Mouse (Mus musculus): Measurements from ENCODE around the gene Lgals2. TPM values are rescaled to one million over a fixed set of nuclear protein-coding genes. Genes with fewer than 3 reads are reported as not detected.

The Lgals2 gene
- polyA plus RNA-seq, 1 experiment from 2014 or later = 9.5 TPM

DNA sequence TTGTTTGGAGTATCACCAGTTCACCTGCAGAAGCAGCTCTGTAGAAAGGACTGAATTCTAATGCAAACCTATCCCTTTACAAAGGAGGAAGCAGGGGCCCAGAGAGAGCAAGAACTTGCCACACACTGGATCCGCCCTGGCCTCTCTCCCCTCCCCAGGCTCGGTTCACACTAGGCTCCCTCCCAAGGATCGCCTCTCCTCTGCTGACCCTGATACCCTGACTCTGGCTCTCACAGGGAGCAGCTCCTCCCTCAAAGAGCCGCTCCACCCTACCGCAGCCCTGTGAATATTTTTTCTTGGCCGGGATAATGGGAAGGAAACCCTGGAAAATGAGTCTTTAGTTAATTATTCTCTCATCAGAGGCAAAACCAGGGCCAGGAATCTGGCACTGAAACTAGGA is 51.0 kb downstream of the Lgals2 start:
- Histone ChIP-seq H3K9me3 (replicated peaks) (no peaks in the 10 kb centered on the region), H3K36me3 (no peaks in the 10 kb centered on the region), H3K9ac (no peak overlapping the region), H3K4me1 (peaks cover 28% of the 10 kb centered on the region), H3K27ac (no peak overlapping the region), H3K27me3 (replicated peaks) (peaks cover 81% of the 10 kb centered on the region), H3K4me3 (no peak overlapping the region), H3K4me2 (no peak overlapping the region)
- 11% methylated on average over 6 of the region's 6 CpGs for WGBS (ENCODE audit: insufficient replicate concordance)
- ATAC-seq = no peak

DNA sequence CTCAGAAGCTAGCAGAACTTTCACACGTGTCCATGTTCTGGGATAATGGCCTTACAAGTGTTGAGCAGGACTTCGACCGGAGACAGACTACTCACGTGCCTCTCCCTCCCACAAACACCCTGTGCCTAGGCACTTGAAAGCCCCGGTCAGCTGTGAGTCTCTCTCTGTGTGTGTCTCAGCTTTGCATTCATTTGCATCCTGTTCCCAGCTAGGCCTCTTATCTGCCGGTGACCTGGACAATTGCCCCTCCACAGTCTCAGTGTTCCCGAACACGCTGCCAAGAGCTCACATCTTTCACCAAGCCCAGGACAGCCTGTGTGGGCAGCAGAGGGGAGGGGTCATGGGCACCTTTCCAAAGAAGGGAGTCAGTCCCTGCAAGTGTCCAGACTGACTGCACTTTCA is 51.8 kb downstream of the Lgals2 start:
- H3K27me3 ChIP-seq (replicated peaks) = peaks cover 85% of the 10 kb centered on the region
- no peaks in the 10 kb centered on the region for H3K36me3 ChIP-seq
- H3K27ac ChIP-seq = no peak overlapping the region
- 13% methylated on average over 8 of the region's 8 CpGs for WGBS (ENCODE audit: insufficient replicate concordance)
- peak overlapping the region; percentile 78 for H3K4me2 ChIP-seq
- no peak overlapping the region for H3K9ac ChIP-seq
- no peak for ATAC-seq
- H3K9me3 ChIP-seq (replicated peaks) = no peaks in the 10 kb centered on the region
- H3K4me3 ChIP-seq = no peak overlapping the region
- peaks cover 28% of the 10 kb centered on the region for H3K4me1 ChIP-seq

DNA sequence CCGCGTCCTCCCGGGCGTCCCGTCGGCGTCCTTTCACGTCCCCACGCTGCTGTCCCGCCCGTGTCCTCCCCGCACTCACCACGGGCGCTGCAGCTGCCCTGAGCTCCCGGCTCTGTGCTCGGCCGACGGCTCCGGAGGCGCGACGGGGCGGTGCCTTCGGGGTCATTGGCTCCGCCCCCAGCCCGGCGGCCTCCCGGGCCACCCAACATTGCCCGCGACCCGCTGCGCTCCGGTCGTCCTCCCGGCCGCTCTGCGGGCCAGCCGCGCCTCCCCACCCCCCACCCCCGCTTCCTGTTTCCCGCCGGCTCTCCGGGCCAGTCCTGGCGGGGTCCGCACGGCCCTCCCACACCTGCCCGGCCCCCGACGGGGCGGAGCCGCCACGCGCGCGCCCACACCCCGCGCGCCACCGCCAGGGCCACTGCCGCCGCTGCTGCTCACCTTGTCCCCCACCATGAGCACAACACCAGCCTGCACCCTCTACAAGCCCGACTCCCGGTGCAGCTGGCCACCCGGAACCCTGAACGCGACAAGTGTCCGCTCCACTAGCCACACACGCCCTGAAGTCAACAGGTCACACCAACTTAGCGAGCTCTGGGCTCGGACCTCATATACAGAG is 52.4 kb downstream of the Lgals2 start, which contains the start of gene Card10:
Card10 (minus strand) TSS at position 267 of the 616 bp plus-strand sequence.
- ATAC-seq = peak; percentile 44

DNA sequence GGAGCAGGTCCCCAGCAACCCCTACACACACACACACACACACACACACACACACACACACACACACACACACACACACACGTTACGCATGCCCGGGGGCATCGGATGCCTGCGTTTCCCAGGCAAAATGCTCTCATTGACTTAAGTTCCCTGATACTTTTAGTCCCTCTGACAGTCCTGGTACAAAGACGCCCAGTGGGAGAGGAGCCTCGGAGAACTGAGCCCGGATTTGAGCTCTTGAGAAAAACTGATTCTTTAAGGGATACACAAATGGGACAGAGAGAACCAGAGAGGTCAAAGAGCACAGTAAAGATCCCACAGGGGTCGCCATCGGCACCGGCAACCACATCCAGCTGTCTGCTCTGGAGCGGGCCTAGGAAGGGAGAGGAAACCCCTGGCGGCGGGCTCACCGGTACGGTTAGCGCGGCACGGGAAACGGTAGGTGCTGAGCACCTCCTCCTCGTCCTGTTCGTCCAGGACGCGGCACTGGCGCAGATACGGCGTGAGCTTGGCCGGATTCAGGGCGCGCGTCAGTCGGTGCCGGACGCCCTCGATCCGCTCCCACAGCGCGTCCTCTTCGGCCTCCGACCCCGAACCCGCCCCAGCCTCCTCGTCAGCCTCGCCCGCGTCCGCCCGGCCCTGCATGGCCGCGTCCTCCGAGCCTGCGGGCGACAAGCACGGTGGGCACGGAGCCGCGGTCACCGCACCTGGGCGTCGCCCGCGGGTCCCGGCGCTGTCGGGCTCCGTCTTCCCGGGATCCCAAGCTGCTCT is 53.2 kb downstream of the Lgals2 start:
- no peaks in the 10 kb centered on the region for H3K9me3 ChIP-seq (replicated peaks)
- H3K27me3 ChIP-seq (replicated peaks) = peaks cover 78% of the 10 kb centered on the region
- ATAC-seq = no peak
- H3K36me3 ChIP-seq = no peaks in the 10 kb centered on the region
- H3K9ac ChIP-seq = peak overlapping the region; percentile 53
- peaks cover 28% of the 10 kb centered on the region for H3K4me1 ChIP-seq
- peak overlapping the region; percentile 60 for H3K4me3 ChIP-seq
- no peak overlapping the region for H3K27ac ChIP-seq
- H3K4me2 ChIP-seq = peak overlapping the region; percentile 78
- WGBS (ENCODE audit: insufficient replicate concordance) = 6% methylated on average over 67 of the region's 67 CpGs

More for the DNA sequence above, 52.4 kb downstream of the Lgals2 start, which contains the start of gene Card10:
- Histone ChIP-seq H3K27me3 (replicated peaks) (peaks cover 85% of the 10 kb centered on the region), H3K4me2 (peak within 1 kb of the TSS; percentile 78), H3K9ac (peak within 1 kb of the TSS; percentile 53), H3K36me3 (no peaks in the 10 kb centered on the region), H3K4me1 (peaks cover 28% of the 10 kb centered on the region), H3K9me3 (replicated peaks) (no peaks in the 10 kb centered on the region), H3K27ac (no peak within 1 kb of the TSS), H3K4me3 (peak within 1 kb of the TSS; percentile 60)
- WGBS (ENCODE audit: insufficient replicate concordance) = 2% methylated on average over 67 of the region's 70 CpGs

DNA sequence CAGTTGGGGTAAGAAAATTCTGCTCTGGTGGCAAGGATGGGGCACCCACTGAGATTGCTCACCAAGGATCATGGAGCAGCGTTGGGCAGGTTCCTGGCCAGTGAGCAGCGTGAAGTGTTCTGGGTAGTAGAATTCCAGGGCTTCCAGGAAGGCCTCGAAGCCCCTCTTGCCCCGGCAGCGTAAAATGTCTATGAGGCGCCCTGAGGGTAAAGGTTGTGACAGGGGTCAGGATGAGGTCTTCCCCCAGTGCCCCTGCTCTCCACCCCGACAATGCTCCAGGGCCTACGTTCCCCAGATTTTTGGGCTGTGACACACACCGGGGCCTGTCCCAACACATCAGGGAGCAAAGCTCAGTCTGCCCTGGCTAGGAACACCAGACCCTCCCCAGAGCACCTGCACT is 53.8 kb downstream of the Lgals2 start:
- H3K27ac ChIP-seq = no peak overlapping the region
- no peaks in the 10 kb centered on the region for H3K36me3 ChIP-seq
- H3K9me3 ChIP-seq (replicated peaks) = no peaks in the 10 kb centered on the region
- no peak overlapping the region for H3K9ac ChIP-seq
- H3K4me1 ChIP-seq = peaks cover 28% of the 10 kb centered on the region
- peaks cover 72% of the 10 kb centered on the region for H3K27me3 ChIP-seq (replicated peaks)
- WGBS (ENCODE audit: insufficient replicate concordance) = 84% methylated on average over 9 of the region's 9 CpGs
- H3K4me2 ChIP-seq = peak overlapping the region; percentile 78
- peak overlapping the region; percentile 60; the same call in 1 of the 2 replicates for H3K4me3 ChIP-seq
- ATAC-seq = no peak

Small RNAs within 50 kb of the gene (microRNA-seq; reads per million reads assigned to microRNA genes)
- not detected for gene Mir6955

Other genes starting within 250 kb of the Lgals2 start
- gene Elfn2, start 136.8 kb downstream of the Lgals2 start, polyA plus RNA-seq (2016; fragmentation: Nextera tagmentation; extraction: Ambion mirVana) = not detected in 2 replicates
- 11.0 and 11.7 TPM in 2 replicates for gene Mfng, start 82.1 kb downstream of the Lgals2 start, polyA plus RNA-seq (2016; fragmentation: Nextera tagmentation; extraction: Ambion mirVana)
- 2.3 and 2.5 TPM in 2 replicates for gene Card10, start 52.5 kb downstream of the Lgals2 start, polyA plus RNA-seq (2016; fragmentation: Nextera tagmentation; extraction: Ambion mirVana)
- gene Cdc42ep1, start 12.9 kb downstream of the Lgals2 start, polyA plus RNA-seq (2016; fragmentation: Nextera tagmentation; extraction: Ambion mirVana) = 17.6 and 18.1 TPM in 2 replicates
- gene Gga1, start 21.7 kb upstream of the Lgals2 start, polyA plus RNA-seq (2016; fragmentation: Nextera tagmentation; extraction: Ambion mirVana) = 32.2 and 33.5 TPM in 2 replicates
- gene Gm49510, start 44.1 kb upstream of the Lgals2 start, polyA plus RNA-seq (2016; fragmentation: Nextera tagmentation; extraction: Ambion mirVana) = 0.17 and 0.43 TPM in 2 replicates
- 34.3 and 39.3 TPM in 2 replicates for gene Sh3bp1, start 44.2 kb upstream of the Lgals2 start, polyA plus RNA-seq (2016; fragmentation: Nextera tagmentation; extraction: Ambion mirVana)
- gene Pdxp, start 58.4 kb upstream of the Lgals2 start, polyA plus RNA-seq (2016; fragmentation: Nextera tagmentation; extraction: Ambion mirVana) = 17.1 and 17.4 TPM in 2 replicates
- 644 and 660 TPM in 2 replicates for gene Lgals1, start 71.2 kb upstream of the Lgals2 start, polyA plus RNA-seq (2016; fragmentation: Nextera tagmentation; extraction: Ambion mirVana)
- gene Nol12, start 79.4 kb upstream of the Lgals2 start, polyA plus RNA-seq (2016; fragmentation: Nextera tagmentation; extraction: Ambion mirVana) = 47.9 and 51.6 TPM in 2 replicates
- gene Triobp, start 92.2 kb upstream of the Lgals2 start, polyA plus RNA-seq (2016; fragmentation: Nextera tagmentation; extraction: Ambion mirVana) = 21.0 and 26.8 TPM in 2 replicates
- 114 and 122 TPM in 2 replicates for gene H1f0, start 172.9 kb upstream of the Lgals2 start, polyA plus RNA-seq (2016; fragmentation: Nextera tagmentation; extraction: Ambion mirVana)
- gene Galr3, start 186.4 kb upstream of the Lgals2 start, polyA plus RNA-seq (2016; fragmentation: Nextera tagmentation; extraction: Ambion mirVana) = 0.41 and 0.55 TPM in 2 replicates
- gene Ankrd54, start 207.4 kb upstream of the Lgals2 start, polyA plus RNA-seq (2016; fragmentation: Nextera tagmentation; extraction: Ambion mirVana) = 58.9 and 61.4 TPM in 2 replicates
- 188 and 201 TPM in 2 replicates for gene Eif3l, start 219.7 kb upstream of the Lgals2 start, polyA plus RNA-seq (2016; fragmentation: Nextera tagmentation; extraction: Ambion mirVana)